Mouse (Mus musculus): ENCODE results near the gene Gnas. TPM values are rescaled to one million over a fixed set of nuclear protein-coding genes. Genes with fewer than 3 reads are reported as not detected.

The Gnas gene
- polyA plus RNA-seq, 2 experiments, result 286 to 302 TPM

DNA sequence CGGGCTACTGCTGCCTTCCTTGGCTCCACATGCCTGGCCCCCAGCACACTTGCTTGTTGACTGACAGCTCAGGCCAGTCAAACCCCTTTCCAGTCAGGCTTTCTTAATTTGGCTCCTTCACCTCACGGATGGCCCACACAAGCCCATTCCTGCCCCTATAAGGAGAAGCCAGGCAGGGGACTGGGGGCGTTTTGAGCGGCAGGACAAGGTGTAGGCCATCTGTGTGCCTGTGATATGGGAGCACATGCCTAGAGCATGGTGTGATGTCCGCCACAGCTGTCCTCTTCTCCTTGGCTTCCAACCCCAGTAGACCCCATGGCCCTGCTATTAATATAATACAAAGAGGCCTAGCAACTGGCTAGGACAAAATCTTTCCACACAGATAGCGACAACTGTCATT, 12.7 kb upstream of the Gnas start:
- Histone ChIP-seq H3K4me3 (ENCODE audit: insufficient read depth in 1 of 2, low read depth in 2 of 2, low read length in 2 of 2) (no peak overlapping the region), H3K9ac (replicated peaks) (no peak overlapping the region), H3K9me3 (ENCODE audit: control insufficient read depth, low read length) (no peaks in the 10 kb centered on the region), H3K27me3 (ENCODE audit: control insufficient read depth, insufficient read depth, low read length) (no peaks in the 10 kb centered on the region), H3K27ac (no peak overlapping the region), H3K4me1 (replicated peaks; ENCODE audit: control insufficient read depth in 2 of 2, insufficient read depth in 2 of 2, low read length in 1 of 2) (no peaks in the 10 kb centered on the region), H3K36me3 (replicated peaks; ENCODE audit: control insufficient read depth, insufficient read depth, low read depth) (no peaks in the 10 kb centered on the region), H3K4me2 (ENCODE audit: low read depth) (no peak overlapping the region)
- TF ChIP-seq CTCF (IDR thresholded peaks at IDR 0.05; ENCODE audit: low read depth), result no peak
- TF ChIP-seq EP300 (IDR thresholded peaks at IDR 0.05; ENCODE audit: low read depth), result no peak
- WGBS (ENCODE audit: insufficient replicate concordance), result 67% methylated on average over 6 of the region's 6 CpGs
- ATAC-seq (ENCODE audit: insufficient read depth) (no peak), DNase-seq (ENCODE audit: low read depth in 3 of 3, low spot score in 3 of 3) (no peak)

DNA sequence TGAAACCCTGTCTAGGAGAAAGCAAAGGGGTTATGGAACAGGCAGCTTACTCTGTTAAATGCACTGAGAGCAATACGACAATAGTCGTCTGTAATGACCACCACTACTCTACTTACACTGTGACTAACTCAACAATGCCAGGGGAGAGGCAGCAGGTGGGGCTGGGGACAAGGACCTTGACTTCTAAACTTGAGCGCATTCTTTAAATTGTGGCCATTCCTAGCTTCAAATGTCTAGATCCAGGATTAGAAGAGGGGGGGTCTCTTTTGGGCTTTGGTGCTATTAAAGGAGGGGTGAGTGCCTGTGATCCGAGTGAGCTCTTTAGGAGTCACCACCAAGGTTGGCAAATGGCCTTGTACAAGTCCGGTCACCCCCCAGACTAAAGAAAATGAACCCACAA, 11.0 kb upstream of the Gnas start:
- 74% methylated on average over 5 of the region's 5 CpGs for WGBS (ENCODE audit: insufficient replicate concordance)
- no peak overlapping the region for H3K27ac ChIP-seq
- no peak overlapping the region for H3K4me3 ChIP-seq (ENCODE audit: insufficient read depth in 1 of 2, low read depth in 2 of 2, low read length in 2 of 2)
- no peak for DNase-seq (ENCODE audit: low read depth in 3 of 3, low spot score in 3 of 3)
- no peaks in the 10 kb centered on the region for H3K9me3 ChIP-seq (ENCODE audit: control insufficient read depth, low read length)
- no peak for ATAC-seq (ENCODE audit: insufficient read depth)
- no peaks in the 10 kb centered on the region for H3K27me3 ChIP-seq (ENCODE audit: control insufficient read depth, insufficient read depth, low read length)
- H3K36me3 ChIP-seq (replicated peaks; ENCODE audit: control insufficient read depth, insufficient read depth, low read depth), result peaks cover 4% of the 10 kb centered on the region
- H3K4me1 ChIP-seq (replicated peaks; ENCODE audit: control insufficient read depth in 2 of 2, insufficient read depth in 2 of 2, low read length in 1 of 2), result no peaks in the 10 kb centered on the region
- TF ChIP-seq CTCF (IDR thresholded peaks at IDR 0.05; ENCODE audit: low read depth) (no peak), EP300 (IDR thresholded peaks at IDR 0.05; ENCODE audit: low read depth) (no peak)
- no peak overlapping the region for H3K4me2 ChIP-seq (ENCODE audit: low read depth)
- H3K9ac ChIP-seq (replicated peaks), result no peak overlapping the region

DNA sequence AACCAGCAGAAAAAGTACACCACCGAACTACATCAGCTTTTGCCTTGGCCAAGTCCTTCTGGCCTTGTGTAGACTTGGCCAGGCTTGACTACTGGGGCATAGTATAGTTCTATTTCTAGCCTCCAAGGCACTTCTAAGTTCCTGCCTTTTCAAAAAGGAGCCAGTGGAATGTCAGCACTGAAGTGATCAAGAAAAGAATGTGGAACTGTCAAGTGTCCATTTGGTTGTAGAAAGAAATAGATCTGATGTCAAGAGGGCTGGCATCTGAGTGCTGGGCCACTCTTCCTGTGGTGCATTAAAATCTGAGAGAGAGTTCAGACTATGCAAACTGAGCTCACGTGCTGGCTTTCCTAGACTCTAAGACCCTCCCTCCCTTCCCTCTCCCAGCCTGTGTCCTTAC, 10.2 kb upstream of the Gnas start:
- peaks cover 4% of the 10 kb centered on the region for H3K36me3 ChIP-seq (replicated peaks; ENCODE audit: control insufficient read depth, insufficient read depth, low read depth)
- no peak overlapping the region for H3K4me2 ChIP-seq (ENCODE audit: low read depth)
- ATAC-seq (ENCODE audit: insufficient read depth) (no peak), DNase-seq (ENCODE audit: low read depth in 3 of 3, low spot score in 3 of 3) (no peak)
- no peak overlapping the region for H3K9ac ChIP-seq (replicated peaks)
- no peaks in the 10 kb centered on the region for H3K9me3 ChIP-seq (ENCODE audit: control insufficient read depth, low read length)
- no peaks in the 10 kb centered on the region for H3K4me1 ChIP-seq (replicated peaks; ENCODE audit: control insufficient read depth in 2 of 2, insufficient read depth in 2 of 2, low read length in 1 of 2)
- no peaks in the 10 kb centered on the region for H3K27me3 ChIP-seq (ENCODE audit: control insufficient read depth, insufficient read depth, low read length)
- no peak overlapping the region for H3K4me3 ChIP-seq (ENCODE audit: insufficient read depth in 1 of 2, low read depth in 2 of 2, low read length in 2 of 2)
- TF ChIP-seq CTCF (IDR thresholded peaks at IDR 0.05; ENCODE audit: low read depth) (no peak), EP300 (IDR thresholded peaks at IDR 0.05; ENCODE audit: low read depth) (no peak)
- 61% methylated on average over 2 of the region's 2 CpGs for WGBS (ENCODE audit: insufficient replicate concordance)
- no peak overlapping the region for H3K27ac ChIP-seq

DNA sequence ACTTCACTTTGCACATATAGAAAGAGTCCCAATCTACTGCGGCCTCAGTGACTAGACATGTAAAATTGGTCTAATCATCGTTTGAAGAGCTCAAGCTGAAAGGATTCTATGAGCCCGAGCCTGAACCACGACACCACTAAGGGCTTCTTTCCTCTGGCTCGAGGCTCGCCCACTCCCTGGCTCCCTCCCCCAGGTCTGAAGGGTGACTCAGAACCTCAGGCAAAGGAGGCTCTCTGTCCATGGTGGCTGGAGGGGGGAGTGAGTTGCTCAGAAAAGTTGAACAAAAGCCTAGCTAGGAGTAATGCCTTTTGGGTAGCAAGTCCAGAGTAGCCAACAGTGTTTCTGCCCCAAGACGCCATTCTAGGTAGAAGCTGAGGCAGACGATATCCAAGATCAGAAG, 4.3 kb upstream of the Gnas start:
- peaks cover 14% of the 10 kb centered on the region for H3K27me3 ChIP-seq (ENCODE audit: control insufficient read depth, insufficient read depth, low read length)
- no peak for ATAC-seq (ENCODE audit: insufficient read depth)
- 60% methylated on average over 8 of the region's 8 CpGs for WGBS (ENCODE audit: insufficient replicate concordance)
- no peak for DNase-seq (ENCODE audit: low read depth in 3 of 3, low spot score in 3 of 3)
- peaks cover 9% of the 10 kb centered on the region for H3K36me3 ChIP-seq (replicated peaks; ENCODE audit: control insufficient read depth, insufficient read depth, low read depth)
- TF ChIP-seq EP300 (IDR thresholded peaks at IDR 0.05; ENCODE audit: low read depth), result no peak
- no peak for TF ChIP-seq CTCF (IDR thresholded peaks at IDR 0.05; ENCODE audit: low read depth)
- H3K4me1 ChIP-seq (replicated peaks; ENCODE audit: control insufficient read depth in 2 of 2, insufficient read depth in 2 of 2, low read length in 1 of 2), result no peaks in the 10 kb centered on the region
- no peak overlapping the region for H3K4me2 ChIP-seq (ENCODE audit: low read depth)
- H3K9ac ChIP-seq (replicated peaks), result no peak overlapping the region
- no peak overlapping the region for H3K27ac ChIP-seq
- no peak overlapping the region for H3K4me3 ChIP-seq (ENCODE audit: insufficient read depth in 1 of 2, low read depth in 2 of 2, low read length in 2 of 2)
- H3K9me3 ChIP-seq (ENCODE audit: control insufficient read depth, low read length), result no peaks in the 10 kb centered on the region; the same call in 1 of the 2 replicates

DNA sequence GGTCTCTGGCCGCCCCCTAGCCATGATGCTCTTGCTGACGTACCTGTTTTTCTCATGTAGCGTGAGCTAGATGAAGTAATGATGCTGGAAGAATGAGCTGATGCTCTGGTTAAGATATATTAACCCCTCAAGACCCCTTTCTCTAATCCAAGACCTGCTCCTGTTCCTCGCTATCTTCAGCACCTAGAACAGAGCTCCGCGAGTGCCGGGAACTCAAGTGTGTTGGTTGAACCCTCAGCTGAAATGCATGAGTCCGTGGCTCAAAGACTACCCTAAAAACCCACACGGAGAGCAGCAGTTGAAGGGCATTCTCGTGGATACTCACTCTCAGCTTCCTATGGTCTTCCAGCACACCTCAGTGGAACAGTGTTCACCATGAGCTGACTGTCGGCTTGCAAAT, 779 bp upstream of the Gnas start:
- DNase-seq (ENCODE audit: low read depth in 3 of 3, low spot score in 3 of 3), result no peak
- Histone ChIP-seq H3K4me3 (ENCODE audit: insufficient read depth in 1 of 2, low read depth in 2 of 2, low read length in 2 of 2) (no peak overlapping the region), H3K4me2 (ENCODE audit: low read depth) (no peak overlapping the region; the same call in 1 of the 2 replicates), H3K36me3 (replicated peaks; ENCODE audit: control insufficient read depth, insufficient read depth, low read depth) (peaks cover 21% of the 10 kb centered on the region), H3K4me1 (replicated peaks; ENCODE audit: control insufficient read depth in 2 of 2, insufficient read depth in 2 of 2, low read length in 1 of 2) (no peaks in the 10 kb centered on the region), H3K9me3 (ENCODE audit: control insufficient read depth, low read length) (peaks cover 7% of the 10 kb centered on the region), H3K27ac (no peak overlapping the region), H3K27me3 (ENCODE audit: control insufficient read depth, insufficient read depth, low read length) (peaks cover 47% of the 10 kb centered on the region), H3K9ac (replicated peaks) (no peak overlapping the region)
- 52% methylated on average over 11 of the region's 11 CpGs for WGBS (ENCODE audit: insufficient replicate concordance)
- no peak for ATAC-seq (ENCODE audit: insufficient read depth)
- TF ChIP-seq EP300 (IDR thresholded peaks at IDR 0.05; ENCODE audit: low read depth) (no peak), CTCF (IDR thresholded peaks at IDR 0.05; ENCODE audit: low read depth) (no peak)
